Mouse (Mus musculus) gastrocnemius, adult 2 months (tissue): ENCODE data around the gene Dicer1. TPM values are rescaled to one million over a fixed set of nuclear protein-coding genes. Genes with fewer than 3 reads are reported as not detected.

Experiments used
- DNase-seq: peaks from one replicate; pipeline ENCODE4 v3.0.0; 2022
- H3K27ac ChIP-seq: fragments of 200-600 bp; 2 replicates; pipeline ENCODE4 v1.8.1; 2022; ENCODE audit warnings: mild to moderate bottlenecking
- H3K4me3 ChIP-seq: fragments of 200-600 bp; 2 replicates; pipeline ENCODE4 v1.8.1; 2022; ENCODE audit warnings: mild to moderate bottlenecking, moderate library complexity
- CTCF ChIP-seq: fragments of 200-600 bp; IDR thresholded peaks from 2 replicates; pipeline ENCODE4 v1.8.1; 2022; ENCODE audit warnings: antibody characterized with exemption, mild to moderate bottlenecking, moderate library complexity
- intact Hi-C: fragments of 180-260 bp; cut with DNase I; formaldehyde crosslinking; loops from one replicate; pipeline ENCODE4 v1.15.1; 2025
- total RNA-seq, 2 experiments: library from RNA; stranded (reverse); gene quantifications; 2 replicates each; pipeline ENCODE4 v1.2.3; 2021

Gene Dicer1
- total RNA-seq, 2 experiments from 2014 or later, result 35.0 to 38.0 TPM

GRCm38 (mm10) chr12:104690412-104690811, 61.3 kb downstream of the Dicer1 start:
- DNase-seq, result no peak
- no peak for TF ChIP-seq CTCF
- Histone ChIP-seq H3K4me3 (no peak overlapping the region), H3K27ac (no peak overlapping the region)
- intact Hi-C loops, result loop anchor here (10.0 kb wide), 2 partner anchors 116 to 216 kb away; partner anchors contain the start of gene Gsc

GRCm38 (mm10) chr12:104688870-104689269, 62.9 kb downstream of the Dicer1 start:
- Histone ChIP-seq H3K27ac (no peak overlapping the region), H3K4me3 (no peak overlapping the region)
- DNase-seq, result no peak
- intact Hi-C loops, result no loop called here
- TF ChIP-seq CTCF, result no peak

- H3K27ac ChIP-seq, result no peak overlapping the region
- intact Hi-C loops, result no loop called here
- DNase-seq, result peak; percentile 33
Observed at GRCm38 (mm10) chr12:104684411-104684931, 67.3 kb downstream of the Dicer1 start.

GRCm38 (mm10) chr12:104679819-104680132, 72.0 kb downstream of the Dicer1 start:
- DNase-seq, result no peak
- intact Hi-C loops, result no loop called here
- Histone ChIP-seq H3K27ac (no peak overlapping the region), H3K4me3 (no peak overlapping the region)
- TF ChIP-seq CTCF, result no peak

More at GRCm38 (mm10) chr12:104684411-104684931, 67.3 kb downstream of the Dicer1 start:
- no peak overlapping the region for H3K4me3 ChIP-seq
- no peak for TF ChIP-seq CTCF

GRCm38 (mm10) chr12:104679121-104679818, 72.5 kb downstream of the Dicer1 start:
- intact Hi-C loops, result no loop called here
- H3K27ac ChIP-seq, result no peak overlapping the region
- DNase-seq, result no peak
- no peak for TF ChIP-seq CTCF
- H3K4me3 ChIP-seq, result no peak overlapping the region

GRCm38 (mm10) chr12:104678462-104678861, 73.3 kb downstream of the Dicer1 start:
- TF ChIP-seq CTCF, result no peak
- DNase-seq, result no peak
- intact Hi-C loops, result no loop called here
- H3K4me3 ChIP-seq, result no peak overlapping the region
- H3K27ac ChIP-seq, result no peak overlapping the region

- Histone ChIP-seq H3K27ac (no peak overlapping the region), H3K4me3 (no peak overlapping the region)
- TF ChIP-seq CTCF, result no peak
- DNase-seq, result no peak
- intact Hi-C loops, result no loop called here
Observed at GRCm38 (mm10) chr12:104677371-104677924, 74.3 kb downstream of the Dicer1 start.

GRCm38 (mm10) chr12:104676535-104677370, 75.0 kb downstream of the Dicer1 start:
- no peak for TF ChIP-seq CTCF
- intact Hi-C loops, result no loop called here

GRCm38 (mm10) chr12:104672976-104673375, 78.8 kb downstream of the Dicer1 start:
- TF ChIP-seq CTCF, result no peak
- H3K4me3 ChIP-seq, result no peak overlapping the region
- no peak for DNase-seq
- no peak overlapping the region for H3K27ac ChIP-seq
- intact Hi-C loops, result no loop called here

More at GRCm38 (mm10) chr12:104676535-104677370, 75.0 kb downstream of the Dicer1 start:
- no peak overlapping the region for H3K27ac ChIP-seq
- no peak overlapping the region for H3K4me3 ChIP-seq
- no peak for DNase-seq

- no peak overlapping the region for H3K4me3 ChIP-seq
- intact Hi-C loops, result no loop called here
- no peak for TF ChIP-seq CTCF
- no peak overlapping the region; the same call in 1 of the 2 replicates for H3K27ac ChIP-seq
- peak; percentile 62 for DNase-seq
Observed at GRCm38 (mm10) chr12:104672406-104672805, 79.3 kb downstream of the Dicer1 start.

- intact Hi-C loops, result no loop called here
- Histone ChIP-seq H3K4me3 (no peak overlapping the region), H3K27ac (no peak overlapping the region)
- no peak for DNase-seq
- TF ChIP-seq CTCF, result no peak
Observed at GRCm38 (mm10) chr12:104667846-104668245, 83.9 kb downstream of the Dicer1 start.

GRCm38 (mm10) chr12:104665951-104666350, 85.8 kb downstream of the Dicer1 start:
- H3K27ac ChIP-seq, result peak overlapping the region; percentile 91
- intact Hi-C loops, result no loop called here
- peak; percentile 78 for DNase-seq
- TF ChIP-seq CTCF, result no peak
- H3K4me3 ChIP-seq, result peak overlapping the region; percentile 15; the same call in 1 of the 2 replicates

- intact Hi-C loops, result no loop called here
- peak overlapping the region; percentile 91 for H3K27ac ChIP-seq
- TF ChIP-seq CTCF, result no peak
- H3K4me3 ChIP-seq, result peak overlapping the region; percentile 15
- DNase-seq, result peak; percentile 74
Observed at GRCm38 (mm10) chr12:104665521-104665920, 86.2 kb downstream of the Dicer1 start.
